Mouse (Mus musculus) ovary, adult 18-20 months (tissue): ENCODE data around the gene Lmnb2.

Experiments
- DNase-seq: peaks from one replicate; pipeline ENCODE4 v3.0.0; 2022; ENCODE audit warnings: low spot score, mixed read lengths

Gene Lmnb2

GRCm38 (mm10) chr10:80917779-80918434 lies at the start of gene Lmnb2:
TSS of gene Lmnb2 (minus strand) at chr10:80918245.
- DNase-seq, result peak; percentile 46

- DNase-seq, result peak; percentile 52
Measured at GRCm38 (mm10) chr10:80967101-80967656, 49.1 kb upstream of the Lmnb2 start.

- DNase-seq, result peak; percentile 69
Measured at GRCm38 (mm10) chr10:80966296-80966695, 48.3 kb upstream of the Lmnb2 start.

GRCm38 (mm10) chr10:80963031-80963975 lies 45.3 kb upstream of the Lmnb2 start:
- DNase-seq, result no peak

- DNase-seq, result no peak
Measured at GRCm38 (mm10) chr10:80962585-80962984, 44.5 kb upstream of the Lmnb2 start.

- peak; percentile 66 for DNase-seq
Measured at GRCm38 (mm10) chr10:80962051-80962472, 44.0 kb upstream of the Lmnb2 start.

GRCm38 (mm10) chr10:80960551-80961508 lies 42.8 kb upstream of the Lmnb2 start:
- peak; percentile 64 for DNase-seq

GRCm38 (mm10) chr10:80958979-80959637 lies 41.1 kb upstream of the Lmnb2 start:
- no peak for DNase-seq

GRCm38 (mm10) chr10:80957791-80958190 lies 39.7 kb upstream of the Lmnb2 start:
- no peak for DNase-seq

GRCm38 (mm10) chr10:80956901-80957300 lies 38.9 kb upstream of the Lmnb2 start:
- DNase-seq, result no peak

GRCm38 (mm10) chr10:80956385-80956784 lies 38.3 kb upstream of the Lmnb2 start:
- no peak for DNase-seq

- DNase-seq, result no peak
Measured at GRCm38 (mm10) chr10:80955536-80955935, 37.5 kb upstream of the Lmnb2 start.

- no peak for DNase-seq
Measured at GRCm38 (mm10) chr10:80954843-80955242, 36.8 kb upstream of the Lmnb2 start.

GRCm38 (mm10) chr10:80954415-80954814 lies 36.4 kb upstream of the Lmnb2 start:
- no peak for DNase-seq

GRCm38 (mm10) chr10:80952449-80952848 lies 34.4 kb upstream of the Lmnb2 start:
- no peak for DNase-seq

- no peak for DNase-seq
Measured at GRCm38 (mm10) chr10:80951761-80952390, 33.8 kb upstream of the Lmnb2 start.

GRCm38 (mm10) chr10:80950314-80950713 lies 32.3 kb upstream of the Lmnb2 start:
- DNase-seq, result no peak

GRCm38 (mm10) chr10:80949081-80949480 lies 31.0 kb upstream of the Lmnb2 start:
- no peak for DNase-seq

- no peak for DNase-seq
Measured at GRCm38 (mm10) chr10:80948570-80948969, 30.5 kb upstream of the Lmnb2 start.

GRCm38 (mm10) chr10:80947802-80948201 lies 29.8 kb upstream of the Lmnb2 start:
- DNase-seq, result no peak
